In the genomic region with DNA sequence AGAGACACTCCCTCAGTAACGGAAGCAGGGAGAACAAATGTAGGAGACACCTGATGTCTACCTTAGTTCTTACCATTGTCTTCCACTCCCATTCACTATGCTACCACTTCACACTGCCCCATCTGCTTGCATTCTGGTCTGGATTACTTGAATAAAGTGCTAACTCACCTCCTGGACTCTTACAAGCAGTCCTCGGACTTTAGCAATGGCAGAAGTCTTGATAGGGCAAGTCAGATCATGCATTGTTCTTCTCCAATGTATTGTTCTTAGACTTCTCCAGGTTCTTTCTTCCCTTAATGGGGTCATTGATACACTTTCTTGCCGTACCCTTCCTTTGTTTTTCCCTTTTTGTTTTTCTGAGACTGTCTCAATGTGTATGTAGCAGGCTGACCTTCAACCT, we compare ENCODE assay signal across 22 mouse cellular contexts.
"Had no signal": no experiment of that assay in that cellular context is flagged by ENCODE, and none has a peak within 500 bp of the region (broad histone marks: within the 10 kb centered on the region; RNA-seq: fewer than 3 reads in every experiment).

No protein-coding gene starts in this region.

- H3K4me3 ChIP-seq: gastrocnemius, adult 2 months; heart, embryonic 10.5 days; heart, embryonic 12.5 days; hindbrain, embryonic 10.5 days; hindbrain, embryonic 12.5 days; intestine, embryonic 15.5 days; limb, embryonic 13.5 days; limb, embryonic 15.5 days; liver, embryonic 12.5 days had no signal

- H3K9me3 ChIP-seq: heart, embryonic 10.5 days; heart, embryonic 12.5 days; hindbrain, embryonic 10.5 days; hindbrain, embryonic 12.5 days; intestine, embryonic 15.5 days; limb, embryonic 13.5 days; limb, embryonic 15.5 days; liver, embryonic 12.5 days had no signal

- H3K27ac ChIP-seq: gastrocnemius, adult 2 months; heart, embryonic 10.5 days; hindbrain, embryonic 10.5 days; hindbrain, embryonic 12.5 days; hindbrain, embryonic 14.5 days; intestine, embryonic 15.5 days; limb, embryonic 13.5 days; limb, embryonic 15.5 days; liver, embryonic 12.5 days; liver, embryonic 14.5 days had no signal

- H3K27me3 ChIP-seq: heart, embryonic 12.5 days; hindbrain, embryonic 12.5 days; intestine, embryonic 15.5 days; limb, embryonic 13.5 days; limb, embryonic 15.5 days; liver, embryonic 12.5 days had no signal

- DNase-seq: gastrocnemius, adult 2 months; gastrocnemius, postnatal 10 days; gastrocnemius, postnatal 25 days; heart, postnatal 10 days; heart, postnatal 4 days; kidney, adult 18-20 months; kidney, adult 8-10 months; kidney, postnatal 10 days; kidney, postnatal 36 days; layer of hippocampus, adult 9-11 months; layer of hippocampus, postnatal 36 days; left cerebral cortex, postnatal 4 days had no signal

- H3K9ac ChIP-seq: heart, embryonic 12.5 days; hindbrain, embryonic 12.5 days; hindbrain, embryonic 14.5 days; intestine, embryonic 15.5 days; limb, embryonic 13.5 days; limb, embryonic 15.5 days; liver, embryonic 12.5 days; liver, embryonic 14.5 days had no signal
